Mouse (Mus musculus): ENCODE data around the gene Bora.

DNA sequence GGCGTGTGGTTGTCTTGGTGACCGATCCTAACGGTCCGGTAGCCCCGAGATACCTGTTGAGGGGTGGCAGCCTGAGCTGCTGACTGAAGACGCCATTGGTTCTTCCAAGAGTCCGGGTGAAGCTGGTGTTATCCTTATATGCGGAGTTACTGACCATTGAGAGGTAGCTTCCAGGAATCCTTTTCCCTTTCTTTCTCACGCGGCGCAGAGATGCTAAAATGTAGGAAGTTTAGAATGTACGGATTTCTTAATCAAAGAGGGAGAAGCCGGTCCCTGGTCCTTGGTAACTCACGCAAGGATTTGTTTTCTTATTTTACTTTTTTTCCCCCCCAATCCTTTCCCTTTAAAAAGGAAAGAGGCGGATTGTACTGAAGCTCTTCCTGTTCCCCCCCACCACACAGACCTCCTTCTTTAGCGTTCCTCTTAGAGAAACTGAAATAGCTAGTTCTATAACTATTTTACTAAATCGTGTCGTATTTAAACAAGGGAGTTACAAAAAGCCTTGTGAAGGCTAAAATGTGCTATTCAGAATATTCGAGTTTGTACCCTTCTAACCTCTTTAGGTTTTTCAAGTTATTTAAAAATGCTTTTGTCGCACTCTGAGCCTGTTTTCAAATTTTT is 54.1 kb downstream of the Bora start:
- TF ChIP-seq EP300 (IDR thresholded peaks at IDR 0.05; ENCODE audit: insufficient read depth, low read depth, low read length) (no peak), CTCF (IDR thresholded peaks at IDR 0.05) (no peak)
